ENCODE assay signal across 30 mouse cellular contexts in the genomic region with DNA sequence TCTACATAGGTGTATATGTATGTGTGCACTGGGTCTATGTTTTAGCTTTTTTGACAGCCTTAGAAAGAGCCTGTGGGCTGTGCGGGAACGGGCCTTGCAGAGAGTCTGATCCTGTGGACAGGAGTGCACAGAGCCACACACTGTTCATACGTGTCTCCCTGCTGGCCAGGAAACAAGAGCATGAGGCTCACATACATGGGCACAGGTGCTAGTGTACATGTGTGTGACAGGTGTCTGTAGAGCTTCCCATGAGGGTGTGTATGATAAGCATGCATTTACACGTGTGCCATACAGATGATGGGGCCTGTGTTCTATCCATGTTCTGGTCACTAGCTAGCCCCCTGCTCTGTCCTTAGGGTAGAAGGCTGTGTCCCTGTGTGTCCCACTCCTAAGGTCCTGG. TPM values are rescaled to one million over a fixed set of nuclear protein-coding genes. Genes with fewer than 3 reads are reported as not detected.
"Had no signal": no experiment of that assay in that cellular context is flagged by ENCODE, and none has a peak within 500 bp of the region (broad histone marks: within the 10 kb centered on the region; RNA-seq: fewer than 3 reads in every experiment).

No protein-coding gene starts in this region.

- H3K27ac ChIP-seq: embryonic facial prominence, embryonic 10.5 days; embryonic facial prominence, embryonic 12.5 days; embryonic facial prominence, embryonic 13.5 days; embryonic facial prominence, embryonic 15.5 days; forebrain, embryonic 10.5 days; forebrain, embryonic 12.5 days; forebrain, embryonic 13.5 days; forebrain, embryonic 15.5 days had no signal

- H3K4me2 ChIP-seq: embryonic facial prominence, embryonic 12.5 days; embryonic facial prominence, embryonic 13.5 days; embryonic facial prominence, embryonic 15.5 days; forebrain, embryonic 12.5 days; forebrain, embryonic 13.5 days; forebrain, embryonic 15.5 days had no signal

- ATAC-seq: forebrain, embryonic 13.5 days; forebrain, embryonic 14.5 days; forebrain, embryonic 15.5 days; forebrain, embryonic 16.5 days; forebrain, postnatal 0 days had no signal

- DNase-seq: cerebellum, adult 18-20 months; cerebellum, adult 2 months; cerebellum, adult 8-10 months; cerebellum, adult 9-10 months; cerebellum, adult 9-11 months; cerebellum, postnatal 10 days; cerebellum, postnatal 14 days; cerebellum, postnatal 25 days; cerebellum, postnatal 36 days; embryo, embryonic 11 days; forebrain, postnatal 0 days; gastrocnemius, adult 2 months; gastrocnemius, postnatal 10 days; gastrocnemius, postnatal 14 days; gastrocnemius, postnatal 25 days; gastrocnemius, postnatal 36 days; heart, adult 18-20 months had no signal

- H3K4me1 ChIP-seq: embryonic facial prominence, embryonic 12.5 days; embryonic facial prominence, embryonic 13.5 days; embryonic facial prominence, embryonic 15.5 days; forebrain, embryonic 10.5 days; forebrain, embryonic 12.5 days; forebrain, embryonic 13.5 days; forebrain, embryonic 15.5 days had no signal

- H3K4me3 ChIP-seq: embryonic facial prominence, embryonic 10.5 days; embryonic facial prominence, embryonic 12.5 days; embryonic facial prominence, embryonic 13.5 days; embryonic facial prominence, embryonic 15.5 days; erythroblast, embryonic 14.5 days; forebrain, embryonic 10.5 days; forebrain, embryonic 12.5 days; forebrain, embryonic 13.5 days; forebrain, embryonic 15.5 days had no signal

- H3K27me3 ChIP-seq: embryonic facial prominence, embryonic 12.5 days; embryonic facial prominence, embryonic 15.5 days; forebrain, embryonic 13.5 days; forebrain, embryonic 15.5 days had no signal

- H3K36me3 ChIP-seq: embryonic facial prominence, embryonic 10.5 days; embryonic facial prominence, embryonic 12.5 days; embryonic facial prominence, embryonic 13.5 days; embryonic facial prominence, embryonic 15.5 days; forebrain, embryonic 10.5 days; forebrain, embryonic 12.5 days; forebrain, embryonic 15.5 days had no signal

- H3K9me3 ChIP-seq: embryonic facial prominence, embryonic 10.5 days; embryonic facial prominence, embryonic 12.5 days; embryonic facial prominence, embryonic 13.5 days; embryonic facial prominence, embryonic 15.5 days; forebrain, embryonic 10.5 days; forebrain, embryonic 12.5 days; forebrain, embryonic 13.5 days; forebrain, embryonic 15.5 days had no signal

- H3K9ac ChIP-seq: embryonic facial prominence, embryonic 12.5 days; embryonic facial prominence, embryonic 13.5 days; embryonic facial prominence, embryonic 15.5 days; forebrain, embryonic 12.5 days; forebrain, embryonic 13.5 days; forebrain, embryonic 15.5 days; forebrain, postnatal 0 days had no signal

RNA-seq across cellular contexts. Expression of a gene that starts 45.6 kb away (rescaled TPM):
- total RNA-seq: common myeloid progenitor, adult 5-6 weeks; forebrain, postnatal 0 days; granulocyte monocyte progenitor cell, adult 5-6 weeks had no signal
- polyA plus RNA-seq: erythroblast, embryonic 14.5 days; forebrain, embryonic 12.5 days; forebrain, embryonic 13.5 days; forebrain, embryonic 14.5 days; forebrain, embryonic 16.5 days had no signal

RNA-seq across cellular contexts. Expression of a gene that starts 48.1 kb away (rescaled TPM):
- total RNA-seq: common myeloid progenitor, adult 5-6 weeks; granulocyte monocyte progenitor cell, adult 5-6 weeks had no signal
- polyA plus RNA-seq: erythroblast, embryonic 14.5 days had no signal
